Mouse (Mus musculus) c-Kit-positive CD71-negative TER-119-negative erythroid progenitor cells, embryonic 14.5 days (primary cell): ENCODE results near the gene Sh3tc1.

Experiments used
- DNase-seq: peaks from one replicate; pipeline ENCODE4 v3.0.0-alpha.2; 2013; ENCODE audit warnings: low read depth

The Sh3tc1 gene

GRCm38 (mm10) chr5:35739536-35740278, at the start of gene Sh3tc1:
Sh3tc1 (minus strand) TSS chr5:35739987.
- no peak for DNase-seq

DNA sequence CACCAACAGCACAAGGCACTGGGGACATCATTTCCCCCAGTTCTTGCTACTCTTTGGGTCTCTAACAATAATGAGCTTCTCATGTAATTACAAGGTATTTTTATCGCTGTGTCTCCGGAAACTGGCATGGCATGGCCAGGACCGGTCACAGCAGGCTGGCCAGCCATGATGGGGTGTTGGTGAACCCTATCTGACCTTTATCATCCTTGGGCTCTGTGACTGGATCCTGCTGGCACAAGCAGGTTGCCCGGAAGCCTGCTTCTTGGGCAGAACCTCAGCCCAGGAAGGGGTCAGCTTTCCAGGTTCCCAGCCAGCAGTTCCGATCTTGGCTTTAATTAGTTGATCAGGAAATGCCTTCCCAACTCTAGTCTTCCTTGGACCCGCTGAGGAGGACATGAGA, 48.9 kb upstream of the Sh3tc1 start:
- no peak for DNase-seq

DNA sequence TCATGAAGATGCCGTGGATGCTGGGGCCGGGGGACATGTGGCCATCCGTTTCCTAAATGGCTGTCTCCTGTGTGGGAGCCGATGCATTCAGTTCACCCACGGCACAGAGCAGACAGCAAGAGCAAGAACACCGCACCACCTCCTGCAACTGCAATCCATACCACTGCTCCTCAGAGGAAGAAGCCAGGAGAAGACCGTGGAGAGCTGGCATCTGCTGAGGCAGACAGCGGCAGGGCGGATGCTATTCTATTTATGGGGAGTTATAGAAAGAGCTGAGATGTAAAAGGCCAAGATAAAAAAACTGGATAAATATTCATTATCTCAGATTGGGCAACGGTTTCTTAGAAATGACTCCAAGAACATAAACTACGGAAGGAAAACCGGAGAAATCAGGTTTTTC, 48.1 kb upstream of the Sh3tc1 start:
- DNase-seq: no peak

DNA sequence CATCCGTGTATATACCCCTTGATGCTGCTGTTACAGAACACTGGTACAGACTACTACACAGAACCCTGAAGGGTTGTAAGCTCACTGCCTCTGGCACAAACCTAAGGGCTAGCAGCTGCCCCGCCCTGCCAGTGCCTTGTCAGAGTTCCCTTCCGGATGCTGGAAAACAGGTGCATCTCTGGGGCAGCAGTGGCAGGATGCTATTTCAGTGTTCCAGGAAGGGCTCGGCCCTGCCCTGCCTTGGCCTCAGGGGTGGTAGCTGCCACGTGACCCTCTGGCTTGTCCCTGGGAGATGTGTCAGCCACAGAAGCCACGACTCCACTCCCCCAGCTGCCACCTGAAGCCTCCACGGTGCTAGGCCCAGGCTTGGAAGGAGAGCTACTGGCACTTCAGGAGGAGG, 46.1 kb upstream of the Sh3tc1 start:
- no peak for DNase-seq

GRCm38 (mm10) chr5:35782648-35783180, 42.9 kb upstream of the Sh3tc1 start:
- no peak for DNase-seq

- DNase-seq: no peak
These were observed 41.3 kb upstream of the Sh3tc1 start for GRCm38 (mm10) chr5:35781116-35781515.

- DNase-seq: no peak
These were observed 34.3 kb upstream of the Sh3tc1 start for GRCm38 (mm10) chr5:35774137-35774424.

GRCm38 (mm10) chr5:35773274-35774136, 33.7 kb upstream of the Sh3tc1 start:
- no peak for DNase-seq

DNA sequence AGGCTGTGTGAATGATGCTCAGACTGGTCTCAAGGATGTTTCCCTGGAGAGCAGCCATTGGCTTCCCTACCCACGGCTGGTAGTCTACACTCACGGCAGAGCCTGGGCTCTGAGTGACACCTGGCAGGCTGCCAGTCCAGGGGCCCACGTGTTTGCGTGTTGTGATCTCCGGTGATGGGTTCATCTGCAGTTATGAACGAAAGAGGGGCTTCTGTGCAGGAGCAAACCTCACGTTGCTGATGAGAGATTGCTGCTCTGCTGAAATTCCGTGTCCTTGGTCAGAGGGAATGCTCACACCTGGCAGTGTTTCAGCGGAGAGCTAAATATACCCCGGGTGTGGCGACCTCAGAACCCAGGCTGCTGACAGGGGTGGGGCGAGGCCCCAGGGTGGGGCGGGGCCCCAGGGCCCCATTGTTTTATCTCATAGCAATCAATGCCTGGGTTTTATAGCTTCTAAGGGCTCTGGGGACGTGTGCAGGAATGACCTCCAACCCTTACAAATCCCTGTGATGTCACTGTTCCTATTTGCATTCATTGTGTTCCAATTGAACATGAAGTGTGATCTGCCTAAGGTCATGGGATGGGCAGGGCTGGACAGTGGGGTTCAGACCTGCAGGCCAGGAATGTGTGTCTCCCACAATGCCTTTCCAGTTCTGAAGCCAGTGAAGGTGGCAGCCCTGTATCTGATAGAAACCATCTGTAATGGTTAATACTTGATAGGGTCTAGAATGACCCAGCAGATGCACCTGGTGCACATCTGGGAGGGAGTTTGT, 31.3 kb upstream of the Sh3tc1 start:
- no peak for DNase-seq

DNA sequence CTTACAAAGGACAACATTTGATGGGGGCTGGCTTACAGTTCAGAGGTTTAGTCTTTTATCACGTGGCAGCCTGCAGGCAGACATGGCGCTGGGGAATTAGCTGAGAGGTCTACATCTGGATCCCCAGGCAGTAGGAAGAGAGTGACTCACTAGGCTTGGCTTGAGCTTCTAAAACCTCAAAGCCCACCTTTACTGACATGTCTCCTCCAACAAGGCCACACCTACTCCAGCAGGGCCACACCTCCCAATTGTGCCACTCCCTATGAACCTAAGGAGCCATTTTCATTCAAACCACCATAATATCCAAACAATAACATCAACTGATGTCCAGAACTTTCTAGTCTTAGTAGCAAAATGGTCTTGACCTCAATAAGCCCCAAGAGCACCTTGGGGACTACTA, 30.5 kb upstream of the Sh3tc1 start:
- DNase-seq: no peak

- DNase-seq: no peak
These were observed 29.2 kb upstream of the Sh3tc1 start for GRCm38 (mm10) chr5:35768997-35769396.

DNA sequence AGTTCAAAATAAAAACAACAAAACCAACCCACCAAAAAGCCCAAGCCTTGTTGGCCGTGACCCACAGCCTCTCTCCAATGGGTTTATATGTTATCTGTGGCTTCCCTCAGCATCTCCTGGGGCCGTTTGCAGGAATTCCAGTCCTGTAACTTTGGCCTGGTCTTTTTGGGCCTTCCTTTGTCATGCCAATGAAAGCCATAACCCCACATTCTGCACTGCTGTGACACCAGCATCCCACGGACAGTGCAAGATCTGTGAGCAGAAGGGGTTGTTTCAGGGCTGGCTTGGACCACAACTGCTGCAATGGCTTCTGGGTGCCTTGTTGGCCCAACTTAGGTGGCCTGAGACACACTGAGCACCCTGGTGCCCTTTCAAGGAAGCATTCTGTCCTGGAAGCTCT, 28.7 kb upstream of the Sh3tc1 start:
- no peak for DNase-seq

DNA sequence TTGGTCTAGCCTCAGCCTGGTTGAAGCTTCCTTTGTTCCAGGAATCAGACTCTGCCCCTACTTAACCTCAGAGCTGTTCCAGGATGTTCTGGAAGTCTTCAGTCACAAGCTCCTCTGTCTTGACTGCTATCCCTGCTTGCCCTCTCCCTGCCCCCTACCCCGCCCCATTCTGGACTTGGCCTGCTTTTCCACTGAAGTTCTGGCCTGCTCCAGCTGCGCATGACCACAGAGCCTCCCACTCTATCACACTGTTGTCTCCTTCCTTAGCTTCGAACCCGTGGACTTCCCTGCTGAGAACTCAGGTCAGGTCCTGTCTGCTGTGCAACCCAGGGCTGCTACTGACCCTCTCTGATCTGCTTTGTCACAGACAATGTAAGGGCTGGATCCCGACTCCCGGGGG, 26.1 kb upstream of the Sh3tc1 start:
- no peak for DNase-seq

DNA sequence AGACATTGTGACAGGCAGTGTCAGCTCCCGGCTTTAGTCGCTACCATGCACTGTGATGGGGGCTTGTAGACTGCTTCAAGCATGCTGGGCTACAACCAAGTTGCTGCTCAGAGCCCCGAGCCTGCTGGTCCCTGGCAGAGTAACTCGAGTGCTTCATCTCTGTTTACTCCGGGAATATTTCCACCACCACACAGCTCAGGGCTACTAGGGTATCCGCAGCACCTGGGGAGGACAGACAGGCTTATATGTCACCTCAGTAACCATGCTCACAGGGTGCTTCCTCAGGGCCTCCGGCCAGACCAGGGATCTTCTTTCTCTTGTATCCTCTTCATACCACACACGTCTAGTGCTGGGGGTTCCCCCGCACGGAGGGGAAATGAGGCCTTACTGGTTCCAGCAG, 23.1 kb upstream of the Sh3tc1 start:
- no peak for DNase-seq

GRCm38 (mm10) chr5:35762388-35762787, 22.6 kb upstream of the Sh3tc1 start:
- no peak for DNase-seq

DNA sequence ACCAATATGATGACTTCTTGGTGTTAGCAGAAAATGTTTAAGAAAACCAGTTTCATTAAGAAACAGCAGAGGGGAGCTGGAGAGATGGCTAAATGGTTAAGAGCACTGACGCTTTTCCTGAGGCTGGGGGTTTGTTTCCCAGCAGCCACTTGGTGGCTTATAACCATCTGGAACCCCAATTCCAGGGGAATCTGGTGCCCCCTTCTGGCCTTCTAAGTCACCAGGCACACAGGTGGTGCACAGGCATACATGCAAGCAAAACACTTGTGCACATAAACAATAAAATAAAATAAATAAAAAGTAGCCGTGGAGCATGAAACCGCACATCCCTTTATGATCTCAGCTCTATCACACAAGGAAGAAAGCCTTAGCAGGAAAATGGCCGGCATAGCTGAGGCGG, 21.5 kb upstream of the Sh3tc1 start:
- DNase-seq: no peak

DNA sequence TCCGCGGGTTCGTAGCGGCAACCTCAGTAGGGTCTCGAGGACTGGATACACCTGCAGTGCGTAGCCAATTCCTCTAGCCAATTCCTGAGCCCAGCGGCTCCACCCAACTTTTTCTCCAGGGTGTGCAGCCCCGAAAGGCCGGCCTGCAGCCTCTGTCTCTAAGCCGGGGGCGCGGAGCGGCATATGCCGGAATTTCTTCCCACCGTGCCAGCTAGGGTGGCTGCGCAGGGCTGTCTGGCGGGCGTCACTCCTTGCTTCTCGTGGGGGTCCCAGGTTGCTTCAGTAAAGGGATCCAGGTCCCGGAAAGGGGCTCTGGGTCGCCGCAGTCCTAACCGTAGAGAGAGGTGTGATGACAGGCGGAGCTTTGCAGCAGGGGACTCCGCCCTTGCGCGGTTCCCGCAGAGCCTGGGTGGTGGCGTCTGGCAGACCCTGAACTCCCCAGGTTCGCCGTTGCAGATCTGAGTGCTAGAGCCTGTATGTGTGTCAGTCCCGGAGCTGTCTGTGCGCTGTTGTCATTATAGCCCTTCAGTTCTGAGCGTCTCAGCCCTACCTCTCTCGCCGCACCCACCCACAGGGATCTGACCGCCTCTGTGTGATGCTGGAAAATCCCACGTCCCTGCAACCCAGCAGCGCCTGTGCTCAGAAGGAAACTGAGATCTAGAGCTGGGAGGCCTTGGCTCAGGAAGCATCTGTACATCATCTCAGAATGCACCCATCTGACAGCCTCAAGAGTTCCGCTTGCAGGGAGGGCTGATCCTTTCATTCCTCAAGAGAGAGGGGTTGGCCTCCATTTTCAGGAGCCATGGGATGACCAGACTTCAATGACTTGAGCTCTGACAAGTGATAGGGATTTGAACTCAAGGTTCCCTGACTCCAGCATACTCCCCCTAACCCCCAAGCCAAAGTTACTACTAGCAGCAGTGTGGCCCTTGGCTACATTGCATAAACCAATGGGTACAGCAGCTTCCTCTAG, 18.6 kb upstream of the Sh3tc1 start:
- no peak for DNase-seq

- DNase-seq: peak; percentile 77
These were observed 17.8 kb upstream of the Sh3tc1 start, which contains the start of gene Ablim2 for GRCm38 (mm10) chr5:35757639-35758001. Ablim2 (plus strand) TSS chr5:35757880.

DNA sequence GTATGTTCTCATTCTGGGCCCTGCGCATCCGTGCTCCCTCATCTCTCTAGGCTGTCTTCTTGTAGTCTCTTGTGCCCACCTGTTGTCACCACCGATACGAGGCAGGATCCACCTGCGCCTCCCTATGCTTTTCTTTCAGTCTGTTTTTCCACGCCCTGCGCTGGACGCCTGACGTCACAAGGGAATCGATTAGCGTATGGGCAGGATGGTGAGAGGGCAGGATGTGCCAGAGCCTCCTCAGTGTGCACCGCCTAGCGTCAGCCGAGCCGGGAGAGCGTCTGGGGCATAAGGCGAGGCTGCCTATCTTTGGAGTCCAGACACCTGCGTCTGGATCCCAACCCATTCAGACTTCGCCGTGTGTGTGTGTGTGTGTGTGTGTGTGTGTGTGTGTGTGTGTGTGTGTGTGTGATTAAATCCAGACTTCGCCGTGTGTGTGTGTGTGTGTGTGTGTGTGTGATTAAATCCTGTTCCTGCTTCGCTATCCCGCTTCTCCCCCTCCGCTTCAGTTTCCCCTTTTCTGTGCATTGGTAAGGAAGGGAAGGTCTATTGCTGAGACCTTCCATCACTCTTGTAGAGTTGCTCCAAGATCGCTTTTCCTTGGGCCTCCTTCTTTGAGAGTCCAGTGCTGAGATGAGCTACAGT, 17.3 kb upstream of the Sh3tc1 start:
- DNase-seq: peak; percentile 16

DNA sequence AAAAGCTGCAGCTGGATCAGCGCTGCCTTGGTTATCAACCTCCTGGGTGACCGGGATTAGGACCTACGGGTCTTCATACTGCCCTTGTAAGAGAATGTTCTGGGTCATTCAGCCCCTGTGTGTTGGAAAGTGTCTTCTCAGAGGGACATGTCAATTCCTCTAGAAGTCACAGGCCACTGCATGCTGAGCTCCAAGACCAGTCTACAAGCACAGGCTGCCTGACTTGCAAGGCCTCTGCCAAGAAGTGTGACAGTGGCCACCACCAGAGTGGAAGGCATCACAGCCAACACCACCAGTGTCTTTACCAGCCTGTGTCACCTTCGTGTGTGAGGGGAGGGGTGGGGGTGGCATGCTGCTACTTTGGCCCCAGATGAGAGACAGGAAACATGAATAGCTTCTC, 16.2 kb upstream of the Sh3tc1 start:
- no peak for DNase-seq
